Mouse (Mus musculus) embryonic facial prominence, embryonic 10.5 days (tissue): ENCODE measurements around the gene 4931414P19Rik. TPM values are rescaled to one million over a fixed set of nuclear protein-coding genes. Genes with fewer than 3 reads are reported as not detected.

ENCODE experiments used
- DNase-seq: peaks from one replicate; pipeline ENCODE4 v3.0.0-alpha.2; 2017; ENCODE audit warnings: low spot score
- H3K27ac ChIP-seq: fragments of 300-500 bp; sonication (generic); replicated peaks from 2 replicates; pipeline ENCODE4 v1.5.1; 2016; ENCODE audit warnings: mild to moderate bottlenecking
- H3K27me3 ChIP-seq: fragments of 300-500 bp; sonication (generic); replicated peaks from 2 replicates; pipeline ENCODE4 v1.6.1; 2016; ENCODE audit warnings: low read depth, mild to moderate bottlenecking; ENCODE audit not compliant: poor library complexity, severe bottlenecking
- H3K36me3 ChIP-seq: fragments of 300-500 bp; sonication (generic); replicated peaks from 2 replicates; pipeline ENCODE4 v1.6.1; 2016; ENCODE audit warnings: mild to moderate bottlenecking, moderate library complexity
- H3K4me1 ChIP-seq: fragments of 300-500 bp; sonication (generic); 2 replicates; pipeline ENCODE4 v1.6.1; 2016
- H3K4me3 ChIP-seq: fragments of 300-500 bp; sonication (generic); 2 replicates; pipeline ENCODE4 v1.5.1; 2016; ENCODE audit warnings: mild to moderate bottlenecking, moderate library complexity
- H3K9me3 ChIP-seq: fragments of 300-500 bp; sonication (generic); 2 replicates; pipeline ENCODE4 v1.6.1; 2016; ENCODE audit warnings: mild to moderate bottlenecking
- WGBS: fragments of 180-500 bp; shearing (Covaris S2); methylation state at CpG from one replicate; pipeline ENCODE4 v1.1.7; 2016; 5-methylcytosine and 5-hydroxymethylcytosine counted together
- polyA plus RNA-seq: library from polyadenylated mRNA; unstranded; fragments of >200 nt; fragmentation: Nextera tagmentation; extraction: Ambion mirVana; gene quantifications from 2 replicates; pipeline ENCODE4 v1.2.1, GENCODE M21; 2016

The 4931414P19Rik gene
- polyA plus RNA-seq, 1 experiment from 2014 or later = 9.3 TPM

DNA sequence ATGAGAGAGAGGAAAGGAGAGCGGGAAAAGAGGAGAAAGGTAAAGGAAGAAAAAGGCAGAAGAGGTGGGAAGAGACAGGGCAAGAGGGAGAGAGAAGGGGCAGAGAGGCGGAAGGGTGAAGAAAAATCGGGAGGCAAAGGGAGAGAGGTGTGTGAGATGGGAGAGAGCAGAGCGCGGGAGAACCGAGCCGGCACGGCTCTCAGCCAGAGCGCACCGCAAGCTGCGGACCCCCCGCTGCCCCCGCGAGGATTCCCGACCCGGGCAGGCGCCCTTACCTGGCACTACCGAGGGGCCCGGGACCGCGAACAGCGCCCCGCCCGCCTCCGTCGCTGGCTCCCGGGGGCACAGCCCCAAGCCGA, 35.1 kb upstream of the 4931414P19Rik start, which contains the start of gene Gm17606:
TSS of gene Gm17606 (plus strand) at position 7 of the 359 bp plus-strand sequence.
- peak within 1 kb of the TSS; percentile 95 for H3K27ac ChIP-seq
- H3K36me3 ChIP-seq = peaks cover 77% of the 10 kb centered on the region
- H3K27me3 ChIP-seq = no peaks in the 10 kb centered on the region
- under 1% methylated on average over 28 of the region's 28 CpGs for WGBS
- no peak for DNase-seq
- H3K4me3 ChIP-seq = peak within 1 kb of the TSS; percentile 88
- peaks cover 35% of the 10 kb centered on the region for H3K4me1 ChIP-seq
- H3K9me3 ChIP-seq = no peaks in the 10 kb centered on the region

DNA sequence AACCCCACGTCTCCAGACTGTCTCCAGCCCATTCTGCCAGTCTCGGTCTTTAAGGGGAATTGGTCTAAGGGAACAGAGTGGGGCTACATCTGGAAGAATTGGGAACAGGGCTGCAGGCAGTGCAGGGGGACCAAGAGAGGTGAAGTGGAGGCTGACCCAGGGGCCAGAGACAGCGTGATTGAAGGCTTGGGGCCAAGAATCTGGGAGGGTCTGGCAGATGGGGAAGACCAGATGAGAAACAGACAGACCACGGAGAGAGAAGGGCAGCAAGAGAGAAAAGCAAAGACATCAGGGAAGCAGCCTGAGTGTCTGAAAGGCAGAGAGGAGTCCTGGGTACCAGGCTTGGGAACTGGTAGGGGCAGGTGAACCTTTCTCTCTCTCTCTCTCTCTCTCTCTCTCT, 34.3 kb upstream of the 4931414P19Rik start:
- no peaks in the 10 kb centered on the region for H3K27me3 ChIP-seq
- no peaks in the 10 kb centered on the region for H3K9me3 ChIP-seq
- peaks cover 35% of the 10 kb centered on the region for H3K4me1 ChIP-seq
- H3K4me3 ChIP-seq = peak overlapping the region; percentile 88
- peak overlapping the region; percentile 95 for H3K27ac ChIP-seq
- 16% methylated on average over 4 of the region's 4 CpGs for WGBS
- H3K36me3 ChIP-seq = peaks cover 75% of the 10 kb centered on the region
- DNase-seq = no peak

DNA sequence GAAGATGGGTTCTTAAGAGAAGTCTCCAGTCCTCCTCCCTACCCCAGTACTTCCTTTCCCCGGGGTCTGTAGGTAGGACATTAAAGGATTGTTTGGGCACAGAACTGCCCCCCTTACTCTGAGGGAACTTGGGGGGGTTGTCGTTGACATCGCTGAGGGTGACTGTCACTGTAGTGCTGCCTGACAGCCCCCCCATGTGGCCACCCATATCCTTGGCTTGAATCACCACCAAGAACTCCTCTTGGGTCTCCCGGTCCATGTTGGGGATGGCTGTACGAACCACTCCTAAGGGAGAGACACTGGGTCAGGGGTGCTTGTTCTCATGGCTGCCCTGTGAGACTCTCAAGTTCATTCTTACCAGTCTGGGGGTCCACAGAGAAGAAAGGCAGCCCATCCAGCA, 32.4 kb upstream of the 4931414P19Rik start:
- H3K27ac ChIP-seq = no peak overlapping the region
- no peaks in the 10 kb centered on the region for H3K9me3 ChIP-seq
- H3K4me1 ChIP-seq = peaks cover 35% of the 10 kb centered on the region
- H3K36me3 ChIP-seq = peaks cover 75% of the 10 kb centered on the region
- no peaks in the 10 kb centered on the region for H3K27me3 ChIP-seq
- 83% methylated on average over 5 of the region's 5 CpGs for WGBS
- 0 out of 2 replicates have a peak overlapping the region, but pooled peaks have one; percentile 19 for H3K4me3 ChIP-seq
- no peak for DNase-seq

DNA sequence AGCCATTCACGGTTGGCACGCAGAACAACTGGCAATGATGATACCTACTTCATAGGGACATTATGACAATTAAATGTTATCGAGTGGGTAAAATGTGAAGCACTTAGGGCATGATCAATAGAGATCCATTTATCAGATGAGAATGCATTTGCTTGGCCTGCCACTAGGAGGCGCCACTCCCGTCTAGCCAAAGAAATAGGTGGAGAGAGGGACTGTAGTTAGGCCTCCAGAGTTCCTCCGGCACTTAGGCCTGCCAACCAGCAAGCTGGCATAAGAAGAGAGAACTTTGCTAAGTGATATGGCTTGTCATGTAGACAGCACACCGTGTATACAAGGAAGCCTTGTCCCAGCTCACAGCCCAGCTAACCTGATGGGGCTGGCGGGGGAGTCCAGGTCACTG, 31.2 kb upstream of the 4931414P19Rik start:
- WGBS = 54% methylated on average over 8 of the region's 8 CpGs
- H3K36me3 ChIP-seq = peaks cover 76% of the 10 kb centered on the region
- H3K27me3 ChIP-seq = no peaks in the 10 kb centered on the region

DNA sequence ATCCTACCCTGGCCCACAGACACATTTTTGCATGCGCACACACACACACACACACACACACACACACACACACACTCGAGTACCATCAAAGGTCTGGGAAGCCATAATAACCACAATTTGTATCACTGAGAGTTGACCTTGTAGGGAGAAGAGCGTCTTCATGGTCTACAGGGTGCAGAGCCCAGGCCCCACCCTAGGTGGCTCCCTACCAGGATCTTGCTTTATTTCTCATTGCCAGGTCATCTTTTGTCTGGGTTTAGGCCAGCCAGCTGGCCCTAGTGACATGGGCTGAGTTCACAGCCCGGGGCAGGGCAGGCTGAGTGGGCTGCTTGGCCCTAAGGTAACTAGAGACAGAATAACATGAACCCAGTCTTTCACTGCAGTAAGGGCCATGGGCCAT, 28.4 kb upstream of the 4931414P19Rik start:
- H3K27me3 ChIP-seq = no peaks in the 10 kb centered on the region
- no peak overlapping the region for H3K4me3 ChIP-seq
- WGBS = 84% methylated on average over 4 of the region's 4 CpGs
- H3K9me3 ChIP-seq = no peaks in the 10 kb centered on the region
- H3K27ac ChIP-seq = no peak overlapping the region
- H3K4me1 ChIP-seq = peaks cover 6% of the 10 kb centered on the region
- DNase-seq = no peak
- peaks cover 97% of the 10 kb centered on the region for H3K36me3 ChIP-seq

More for the DNA sequence above, 31.2 kb upstream of the 4931414P19Rik start:
- Histone ChIP-seq H3K4me1 (peaks cover 33% of the 10 kb centered on the region), H3K9me3 (no peaks in the 10 kb centered on the region), H3K4me3 (no peak overlapping the region), H3K27ac (no peak overlapping the region)
- DNase-seq = peak; percentile 73

DNA sequence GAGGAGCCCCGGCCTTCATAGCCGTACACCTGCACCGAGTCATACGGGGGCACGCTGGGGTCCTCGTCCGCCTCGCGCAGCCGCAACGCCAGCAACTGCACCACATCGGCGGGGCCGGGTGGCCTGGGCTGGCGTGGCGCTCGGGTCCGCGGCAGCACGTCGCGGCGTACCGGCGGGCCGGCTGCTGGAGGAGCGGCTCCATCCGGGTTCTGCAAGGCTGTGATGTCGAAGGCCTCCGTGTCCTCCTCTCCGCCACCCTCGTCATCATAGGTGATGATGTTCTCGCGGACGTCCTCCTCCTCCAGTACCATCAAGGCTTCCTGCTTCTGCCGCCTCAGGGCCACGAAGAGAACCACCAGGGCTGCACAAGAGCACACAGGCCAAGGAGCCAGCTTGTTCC, 26.5 kb upstream of the 4931414P19Rik start:
- WGBS = 92% methylated on average over 37 of the region's 37 CpGs
- H3K4me3 ChIP-seq = no peak overlapping the region
- H3K36me3 ChIP-seq = peaks cover 78% of the 10 kb centered on the region
- H3K27ac ChIP-seq = no peak overlapping the region
- no peaks in the 10 kb centered on the region for H3K27me3 ChIP-seq
- no peaks in the 10 kb centered on the region for H3K9me3 ChIP-seq
- DNase-seq = no peak
- no peaks in the 10 kb centered on the region for H3K4me1 ChIP-seq

DNA sequence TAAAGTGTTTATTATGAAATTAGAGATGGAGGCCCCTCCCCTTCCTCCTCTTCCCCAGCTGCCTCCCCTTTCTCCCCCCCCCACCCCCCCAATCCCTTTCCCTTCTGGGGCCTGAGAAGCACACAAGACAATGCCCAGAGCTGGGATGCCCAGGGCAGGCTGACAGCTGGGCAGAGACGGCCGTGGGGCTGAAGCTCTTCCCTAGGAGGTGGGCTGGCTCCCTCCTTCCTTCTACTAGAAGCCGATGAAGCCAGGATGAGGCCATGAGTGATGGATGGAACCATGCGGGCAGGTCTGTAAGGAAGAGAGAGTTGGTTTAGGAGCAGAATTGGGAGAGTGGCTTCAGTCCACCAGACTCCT, 25.4 kb upstream of the 4931414P19Rik start:
- no peak for DNase-seq
- Histone ChIP-seq H3K27ac (no peak overlapping the region), H3K4me3 (no peak overlapping the region), H3K4me1 (no peaks in the 10 kb centered on the region), H3K9me3 (no peaks in the 10 kb centered on the region), H3K36me3 (peaks cover 68% of the 10 kb centered on the region), H3K27me3 (no peaks in the 10 kb centered on the region)
- 70% methylated on average over 4 of the region's 4 CpGs for WGBS

DNA sequence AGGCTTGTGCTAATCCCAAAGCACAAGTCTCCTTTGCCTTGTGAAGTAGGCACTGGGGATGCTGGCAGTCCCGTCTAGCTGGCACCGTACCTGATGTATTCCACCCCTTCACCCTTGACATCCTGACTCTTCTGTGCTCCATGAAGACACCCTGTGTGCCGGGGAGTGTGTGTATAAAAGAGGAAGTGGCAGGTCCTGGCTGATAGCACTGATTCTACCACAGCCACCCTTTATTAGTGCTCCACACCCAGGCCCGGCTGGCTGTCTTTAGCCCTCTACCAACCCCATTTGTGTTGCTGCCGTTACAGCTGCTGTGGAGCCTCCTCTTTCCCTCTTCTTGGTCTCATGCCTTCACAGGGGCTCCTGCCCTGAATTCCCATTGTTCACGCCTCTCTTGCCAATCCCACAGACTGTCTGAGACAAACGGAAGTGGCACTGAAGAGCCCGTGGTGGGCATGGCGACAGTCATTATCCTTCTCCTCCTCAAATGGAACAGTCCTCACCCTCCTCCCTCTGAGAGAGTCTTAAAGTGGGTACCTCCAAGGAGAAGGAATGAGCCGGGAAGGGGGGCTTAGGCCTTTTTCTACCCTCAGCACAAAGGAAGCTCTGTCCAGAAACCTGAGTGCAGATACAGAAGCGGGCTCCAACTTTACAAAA, 24.9 kb upstream of the 4931414P19Rik start:
- peaks cover 63% of the 10 kb centered on the region for H3K36me3 ChIP-seq
- no peak overlapping the region for H3K4me3 ChIP-seq
- H3K4me1 ChIP-seq = peaks cover 2% of the 10 kb centered on the region; the same call in 1 of the 2 replicates
- no peak for DNase-seq
- no peaks in the 10 kb centered on the region for H3K9me3 ChIP-seq
- H3K27me3 ChIP-seq = no peaks in the 10 kb centered on the region
- H3K27ac ChIP-seq = no peak overlapping the region
- 74% methylated on average over 11 of the region's 11 CpGs for WGBS

DNA sequence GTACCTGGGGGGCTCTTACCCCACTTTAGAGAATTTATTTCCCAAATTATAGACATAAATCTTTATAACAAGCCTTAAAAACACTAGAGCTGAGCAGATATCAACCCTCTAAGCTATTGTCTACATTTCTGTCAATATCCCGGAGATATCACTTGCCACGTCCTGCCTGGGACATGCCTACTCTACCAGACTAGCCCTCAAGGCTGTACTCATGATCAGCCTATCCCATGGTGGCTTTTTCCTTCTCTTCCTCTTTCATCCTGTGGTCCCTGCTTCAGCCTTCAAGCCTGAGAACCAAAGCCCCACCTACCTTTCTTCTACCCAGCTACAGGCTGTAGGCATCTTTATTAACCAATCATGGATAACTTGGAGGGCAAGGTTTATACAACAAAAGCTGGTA, 24.0 kb upstream of the 4931414P19Rik start:
- Histone ChIP-seq H3K27me3 (0 out of 2 replicates have a peak, but pooled peaks cover 5% of the 10 kb centered on the region), H3K9me3 (no peaks in the 10 kb centered on the region), H3K4me1 (peaks cover 5% of the 10 kb centered on the region), H3K4me3 (no peak overlapping the region), H3K27ac (no peak overlapping the region), H3K36me3 (peaks cover 55% of the 10 kb centered on the region)
- WGBS = 89% methylated on average over 2 of the region's 2 CpGs
- no peak for DNase-seq

DNA sequence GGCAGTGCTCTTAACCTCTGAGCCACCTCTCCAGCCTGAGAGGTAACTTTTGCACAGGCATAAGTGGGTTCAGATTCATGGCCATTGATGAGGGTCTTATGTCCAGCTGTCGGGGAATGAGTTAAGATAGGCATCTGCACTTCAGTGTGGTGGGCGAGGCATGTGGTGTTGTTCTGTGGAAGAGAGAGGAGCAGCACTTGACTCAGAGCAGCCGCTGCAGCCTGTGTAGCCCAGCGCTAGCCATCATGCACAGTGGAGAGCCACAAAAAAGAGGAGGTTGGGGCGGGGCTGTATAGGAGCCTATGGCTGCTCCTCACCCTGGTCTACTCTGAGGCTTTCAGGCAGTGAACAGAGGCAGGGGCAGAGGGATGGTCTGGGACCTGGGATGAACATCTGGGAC, 22.3 kb upstream of the 4931414P19Rik start:
- 0 out of 2 replicates have a peak, but pooled peaks cover 5% of the 10 kb centered on the region for H3K27me3 ChIP-seq
- DNase-seq = no peak
- 75% methylated on average over 5 of the region's 5 CpGs for WGBS
- no peak overlapping the region for H3K27ac ChIP-seq
- H3K4me3 ChIP-seq = no peak overlapping the region
- peaks cover 11% of the 10 kb centered on the region for H3K4me1 ChIP-seq
- H3K36me3 ChIP-seq = peaks cover 38% of the 10 kb centered on the region
- no peaks in the 10 kb centered on the region for H3K9me3 ChIP-seq

DNA sequence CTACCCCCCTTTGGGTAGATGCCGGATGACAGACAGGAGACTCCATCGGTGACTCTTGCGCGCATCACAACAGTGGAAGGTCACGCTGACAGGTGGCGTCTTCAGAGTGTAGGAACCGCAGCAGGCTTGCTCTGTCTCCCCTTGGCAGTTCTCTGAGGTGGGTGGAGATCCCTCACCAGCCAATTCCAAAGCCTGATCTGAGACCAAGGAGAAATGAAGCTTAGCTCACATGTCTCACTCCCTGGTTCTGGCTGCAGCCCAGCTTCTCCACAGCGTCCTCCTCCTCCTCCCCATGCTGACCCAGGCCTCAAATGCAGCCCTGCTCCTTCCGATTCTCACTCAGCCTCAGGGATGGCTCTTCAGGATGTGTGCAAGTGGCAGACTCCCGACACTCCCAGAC, 19.2 kb upstream of the 4931414P19Rik start:
- Histone ChIP-seq H3K4me3 (no peak overlapping the region), H3K27ac (no peak overlapping the region; the same call in 1 of the 2 replicates), H3K36me3 (peaks cover 7% of the 10 kb centered on the region), H3K9me3 (no peaks in the 10 kb centered on the region), H3K4me1 (peaks cover 11% of the 10 kb centered on the region), H3K27me3 (0 out of 2 replicates have a peak, but pooled peaks cover 5% of the 10 kb centered on the region)
- WGBS = 50% methylated on average over 10 of the region's 10 CpGs
- DNase-seq = no peak

DNA sequence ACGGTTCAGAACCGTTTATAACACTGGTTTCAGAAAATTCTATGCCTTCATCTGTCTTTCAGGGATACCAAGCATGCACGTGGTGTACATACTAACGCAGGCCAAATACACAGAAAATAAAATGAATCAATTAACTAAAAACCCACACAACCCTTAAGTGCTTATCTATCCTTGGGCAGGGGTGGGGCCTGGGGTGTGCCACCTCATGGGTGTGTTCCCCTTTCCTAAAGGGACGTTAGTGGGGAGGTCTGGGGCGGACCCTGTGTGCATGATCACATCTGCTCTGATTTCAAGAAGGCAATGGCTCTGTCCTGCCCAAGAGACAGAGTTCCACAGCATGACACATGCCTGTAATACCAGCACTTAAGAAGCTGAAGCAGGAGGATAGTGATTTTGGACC, 17.5 kb upstream of the 4931414P19Rik start:
- H3K9me3 ChIP-seq = no peaks in the 10 kb centered on the region
- no peak overlapping the region for H3K27ac ChIP-seq
- DNase-seq = no peak
- H3K4me1 ChIP-seq = peaks cover 11% of the 10 kb centered on the region
- H3K4me3 ChIP-seq = no peak overlapping the region
- H3K27me3 ChIP-seq = 0 out of 2 replicates have a peak, but pooled peaks cover 5% of the 10 kb centered on the region
- no peaks in the 10 kb centered on the region for H3K36me3 ChIP-seq
- 86% methylated on average over 6 of the region's 6 CpGs for WGBS

DNA sequence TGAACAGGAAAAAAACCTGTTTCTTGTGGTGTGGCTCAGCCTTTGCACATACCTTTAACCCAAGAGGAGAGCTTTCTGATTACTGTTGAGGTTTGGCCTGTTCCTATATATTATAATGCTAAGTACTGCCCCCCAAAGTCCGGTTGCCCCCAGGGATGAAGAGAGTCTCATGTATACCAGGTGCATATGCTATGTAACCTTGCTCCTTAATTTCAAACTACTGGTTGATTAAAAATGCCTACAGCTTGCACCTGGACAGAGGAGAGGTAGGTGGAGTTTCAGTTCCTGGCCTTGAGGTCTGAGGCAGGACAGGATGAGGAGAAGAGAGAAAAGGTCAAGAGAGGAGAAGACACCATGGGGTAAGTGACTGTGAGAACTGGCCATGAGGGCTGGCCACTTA, 15.3 kb upstream of the 4931414P19Rik start, which contains the start of gene Psmb11:
TSS of gene Psmb11 (plus strand) at position 301 of the 400 bp plus-strand sequence.
- WGBS = 89% methylated on average over 1 of the region's 1 CpGs
- peaks cover 5% of the 10 kb centered on the region for H3K36me3 ChIP-seq
- no peak within 1 kb of the TSS for H3K4me3 ChIP-seq
- H3K4me1 ChIP-seq = peaks cover 21% of the 10 kb centered on the region
- no peak within 1 kb of the TSS for H3K27ac ChIP-seq
- DNase-seq = no peak
- no peaks in the 10 kb centered on the region for H3K9me3 ChIP-seq
- 0 out of 2 replicates have a peak, but pooled peaks cover 5% of the 10 kb centered on the region for H3K27me3 ChIP-seq
